Mouse (Mus musculus) adrenal gland, postnatal 14 days (tissue): ENCODE results near the gene Spa17. TPM values are rescaled to one million over a fixed set of nuclear protein-coding genes. Genes with fewer than 3 reads are reported as not detected.
A peak's percentile ranks its signal among the peaks of the same experiment; 100 is the strongest.

Experiments used
- DNase-seq: peaks from one replicate; pipeline ENCODE4 v3.0.0; 2021; ENCODE audit warnings: mixed read lengths
- long read RNA-seq, 2 experiments: library from polyadenylated mRNA; stranded (forward); transcript quantifications; one replicate each; pipeline ENCODE4 v2.0.0; 2021
- total RNA-seq: library from RNA; stranded (reverse); gene quantifications from 2 replicates; pipeline ENCODE4 v1.2.3, GENCODE M21; 2021

Gene Spa17
- 4.9 and 5.0 TPM in 2 replicates for total RNA-seq
- long read RNA-seq, experiment 1, partial matches to known transcripts, result 3 of 7 reads
- long read RNA-seq, experiment 1, other reads (novel, unspliced or antisense), result 0 of 7 reads
- long read RNA-seq, experiment 2, partial matches to known transcripts, result 2 of 5 reads
- long read RNA-seq, experiment 2, other reads (novel, unspliced or antisense), result 0 of 5 reads

DNA sequence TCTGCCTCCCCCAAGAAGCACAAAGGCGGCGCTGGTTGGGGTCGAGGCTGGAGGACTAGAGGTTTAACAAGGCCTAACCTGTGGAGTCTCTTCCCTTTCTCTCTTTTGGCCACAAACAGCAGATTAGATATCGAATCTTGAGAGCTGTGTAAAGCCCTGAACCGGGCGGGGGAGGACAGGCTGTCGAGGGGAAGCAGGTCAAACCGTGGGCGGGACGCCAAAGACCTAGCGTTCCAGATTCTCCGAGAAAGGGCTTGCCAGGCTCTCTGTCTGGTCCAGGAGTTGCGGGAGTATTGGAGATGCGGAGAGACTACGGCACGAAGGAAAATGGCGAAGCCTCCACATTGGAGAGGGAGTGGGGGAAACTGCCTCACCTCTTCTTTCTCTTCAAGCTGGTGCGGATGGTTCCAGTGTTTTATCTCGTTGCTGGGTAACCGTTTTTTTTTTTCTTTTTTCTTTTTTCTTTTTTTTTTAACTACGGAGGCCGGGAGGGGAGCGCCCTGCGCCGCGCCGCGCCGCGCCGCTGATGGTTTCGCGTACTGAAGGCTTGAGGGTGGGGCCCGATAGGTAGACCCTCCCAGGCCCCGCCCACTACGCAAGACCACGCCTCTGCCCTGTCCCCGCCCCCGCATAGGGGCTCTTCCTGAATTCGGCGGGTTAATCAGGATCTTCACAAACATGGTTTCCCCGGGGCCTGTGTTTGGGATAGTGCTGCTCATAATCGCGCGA, at the start of gene Spa17:
TSS of gene Spa17 (minus strand) at position 541 of the 729 bp plus-strand sequence.
- peak; percentile 94 for DNase-seq

DNA sequence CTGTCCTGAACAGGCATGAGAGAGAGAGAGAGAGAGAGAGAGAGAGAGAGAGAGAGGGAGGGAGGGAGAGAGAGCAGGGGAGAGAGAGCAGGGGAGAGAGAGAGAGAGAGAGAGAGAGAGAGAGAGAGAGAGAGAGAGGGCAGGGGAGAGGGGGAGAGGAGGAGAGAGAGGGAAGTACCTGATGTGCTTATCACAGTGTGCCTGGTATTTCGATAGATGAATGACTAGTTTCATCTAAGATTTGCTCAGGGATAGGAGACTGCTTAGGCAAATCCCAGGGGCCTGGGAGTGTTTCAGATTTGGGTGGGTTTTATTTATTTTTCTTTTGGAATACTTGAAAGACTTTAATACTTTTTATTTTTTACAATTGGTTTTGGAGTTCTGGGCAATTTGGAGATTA, 49.7 kb upstream of the Spa17 start:
- no peak for DNase-seq

- no peak for DNase-seq
Observed at GRCm38 (mm10) chr9:37659413-37659812, 45.9 kb upstream of the Spa17 start.

GRCm38 (mm10) chr9:37656931-37657481, 43.5 kb upstream of the Spa17 start, which contains the start of gene Tbrg1:
Gene Tbrg1 (minus strand): TSS chr9:37657312.
- peak; percentile 91 for DNase-seq

- peak; percentile 24 for DNase-seq
Observed at GRCm38 (mm10) chr9:37656439-37656881, 42.9 kb upstream of the Spa17 start.

DNA sequence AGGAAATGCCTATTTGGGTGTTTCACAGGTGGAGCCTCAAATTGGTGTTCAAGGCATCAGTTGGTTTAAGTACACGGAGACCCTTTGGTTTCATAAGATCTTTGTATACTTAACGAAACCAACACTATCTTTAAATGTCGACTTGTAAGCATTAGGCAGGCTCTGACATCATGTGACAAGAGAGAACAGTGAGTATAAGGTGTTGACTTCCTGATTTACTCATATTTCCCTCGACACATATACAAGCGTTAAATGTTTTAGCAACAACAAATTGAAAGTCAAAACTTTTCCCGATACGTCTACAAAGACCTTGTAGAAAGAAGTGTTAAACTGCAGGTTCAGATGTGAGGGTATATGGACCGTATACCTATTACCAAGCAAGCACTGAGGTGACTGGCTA, 42.4 kb upstream of the Spa17 start:
- no peak for DNase-seq

DNA sequence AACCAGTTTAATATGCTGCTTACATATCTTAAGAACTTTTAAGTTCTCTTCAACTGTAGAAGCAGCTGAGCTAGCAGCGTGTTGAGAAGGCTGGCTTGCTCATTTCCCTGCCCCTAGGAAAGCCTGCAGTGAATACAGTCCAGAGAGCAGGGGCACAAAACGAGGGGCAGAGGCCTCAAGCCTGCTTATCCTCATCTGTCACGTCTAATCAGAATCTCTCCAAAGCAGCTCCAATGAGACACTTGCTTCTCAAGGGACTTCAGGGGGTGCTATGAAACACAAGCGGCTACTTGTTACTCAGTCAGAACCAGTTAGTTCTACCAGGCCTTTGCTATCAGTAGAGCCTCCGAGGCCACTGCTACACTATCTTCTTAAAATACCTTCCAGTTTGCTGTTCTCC, 40.3 kb upstream of the Spa17 start:
- no peak for DNase-seq

- DNase-seq, result no peak
Observed at GRCm38 (mm10) chr9:37650639-37651038, 37.1 kb upstream of the Spa17 start.

GRCm38 (mm10) chr9:37646246-37646645, 32.7 kb upstream of the Spa17 start:
- DNase-seq, result peak; percentile 8

DNA sequence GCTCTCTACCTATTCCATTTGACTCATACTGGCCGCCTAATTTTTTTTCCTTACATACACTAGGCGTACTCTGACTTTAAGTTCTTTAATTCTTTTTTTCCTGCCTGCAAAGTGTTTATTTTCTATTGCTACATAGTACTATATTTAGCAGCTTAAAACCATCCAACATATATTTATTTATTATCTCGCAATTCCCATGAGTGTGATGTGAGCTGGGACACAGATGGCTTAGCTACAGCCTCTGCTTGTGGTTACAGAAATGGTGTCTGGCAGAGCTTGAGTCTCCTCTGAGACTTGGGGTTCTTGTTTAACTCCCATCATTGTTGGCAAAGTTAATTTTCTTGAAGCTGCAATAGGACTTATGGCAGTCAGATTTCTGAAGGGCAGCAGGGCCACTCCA, 25.2 kb upstream of the Spa17 start:
- no peak for DNase-seq

DNA sequence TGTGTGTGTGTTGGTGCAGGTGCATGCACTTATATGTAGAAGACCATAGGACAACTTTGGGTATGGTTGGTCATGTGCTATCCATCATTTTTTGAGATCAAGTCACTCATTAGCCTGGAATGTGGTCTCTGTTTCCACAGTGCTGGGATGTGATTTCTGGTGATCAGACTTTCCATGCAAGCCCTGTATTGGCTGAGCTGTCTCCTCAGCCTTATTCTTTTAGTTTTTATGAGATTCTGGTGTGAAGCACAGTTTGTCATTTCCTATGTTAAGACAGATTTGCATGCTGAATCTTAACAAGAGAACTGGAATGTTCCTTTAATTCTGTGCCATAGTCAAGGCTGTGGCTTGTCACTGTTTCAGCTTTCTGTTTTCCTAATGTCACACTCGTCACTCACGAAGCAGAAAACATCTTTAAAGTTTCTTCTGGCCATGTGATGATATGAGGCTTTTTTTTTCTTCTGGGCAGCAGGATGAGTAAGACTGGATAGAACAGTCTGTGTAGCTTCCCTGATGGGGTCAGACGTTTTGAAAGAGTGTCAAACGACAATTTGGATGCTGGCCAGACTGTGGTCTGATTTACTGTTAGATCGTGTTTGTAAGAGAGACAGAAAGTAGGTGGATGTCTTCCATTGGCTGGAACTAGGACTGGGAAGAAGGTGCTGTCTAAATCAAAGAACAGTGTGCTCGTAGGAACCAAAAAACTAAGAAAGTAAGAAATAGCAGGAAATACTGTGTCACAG, 23.4 kb upstream of the Spa17 start:
- DNase-seq, result peak; percentile 55

- peak; percentile 77 for DNase-seq
Observed at GRCm38 (mm10) chr9:37636335-37636734, 22.8 kb upstream of the Spa17 start.

GRCm38 (mm10) chr9:37634269-37634668, 20.7 kb upstream of the Spa17 start:
- no peak for DNase-seq

GRCm38 (mm10) chr9:37632305-37632704, 18.8 kb upstream of the Spa17 start:
- DNase-seq, result no peak

GRCm38 (mm10) chr9:37629941-37630340, 16.4 kb upstream of the Spa17 start:
- DNase-seq, result no peak

GRCm38 (mm10) chr9:37628581-37628980, 15.1 kb upstream of the Spa17 start:
- DNase-seq, result no peak

DNA sequence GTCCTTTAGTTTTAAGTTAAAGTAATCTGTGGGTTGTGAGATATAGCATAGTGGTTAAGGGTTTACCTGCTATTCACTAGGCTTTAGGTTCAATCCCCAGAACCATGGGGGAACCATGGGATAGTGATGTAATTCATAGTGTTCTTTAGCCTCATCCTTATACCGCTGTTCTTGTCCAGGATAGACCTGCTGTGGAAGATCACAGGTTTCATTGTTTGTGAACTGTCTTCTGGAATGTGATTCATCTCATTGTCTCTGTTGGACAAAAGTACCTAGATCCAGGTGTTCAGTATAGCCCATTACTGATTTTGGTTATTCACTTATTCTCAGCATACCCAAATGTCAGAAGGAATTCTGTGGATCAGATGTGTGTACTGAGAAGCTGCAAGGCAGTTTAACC, 13.7 kb upstream of the Spa17 start:
- no peak for DNase-seq

DNA sequence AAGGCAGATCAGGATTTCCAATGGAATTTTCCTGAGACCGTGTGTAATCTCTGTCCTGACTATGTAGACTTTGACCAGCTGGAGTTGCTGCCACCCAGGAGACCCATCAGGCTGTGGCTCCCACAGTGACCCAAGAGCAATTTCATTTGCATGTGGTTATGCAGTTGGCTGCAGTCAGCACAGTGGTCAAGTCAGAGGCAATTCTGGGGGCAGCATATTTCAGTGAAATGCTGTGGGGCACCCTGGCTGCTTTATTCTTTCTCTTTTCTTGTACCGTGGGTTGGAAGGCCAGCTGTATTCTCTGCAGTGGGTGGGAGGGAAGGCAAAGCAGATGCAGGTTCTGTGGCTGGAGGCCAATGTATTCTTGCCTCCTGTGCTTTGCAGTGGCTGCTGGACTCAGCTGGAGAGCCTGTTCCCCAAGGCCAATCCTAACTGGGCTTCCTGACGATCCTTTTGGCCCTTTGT, 12.6 kb upstream of the Spa17 start:
- peak; percentile 30 for DNase-seq

- peak; percentile 14 for DNase-seq
Observed at GRCm38 (mm10) chr9:37625641-37626040, 12.1 kb upstream of the Spa17 start.

GRCm38 (mm10) chr9:37625129-37625528, 11.6 kb upstream of the Spa17 start:
- DNase-seq, result no peak

DNA sequence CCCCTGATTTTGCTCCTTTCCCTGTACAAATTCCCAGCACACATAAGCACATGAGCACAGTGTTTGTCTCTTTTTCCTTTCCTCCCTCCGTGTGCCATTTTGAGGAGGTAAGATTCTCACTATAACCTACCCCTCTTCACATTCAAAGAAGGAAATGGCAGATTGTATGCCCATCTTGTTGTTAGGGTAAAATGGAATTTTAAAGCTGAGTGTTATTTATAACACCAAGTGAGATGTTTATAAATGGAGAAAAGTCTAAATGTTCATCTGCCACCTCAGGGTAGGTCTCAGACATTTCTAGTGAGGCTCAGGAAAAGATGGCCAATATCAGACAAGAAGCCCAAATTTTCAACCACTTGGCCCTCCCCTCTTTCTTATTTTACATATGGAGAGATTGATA, 11.0 kb upstream of the Spa17 start:
- no peak for DNase-seq

DNA sequence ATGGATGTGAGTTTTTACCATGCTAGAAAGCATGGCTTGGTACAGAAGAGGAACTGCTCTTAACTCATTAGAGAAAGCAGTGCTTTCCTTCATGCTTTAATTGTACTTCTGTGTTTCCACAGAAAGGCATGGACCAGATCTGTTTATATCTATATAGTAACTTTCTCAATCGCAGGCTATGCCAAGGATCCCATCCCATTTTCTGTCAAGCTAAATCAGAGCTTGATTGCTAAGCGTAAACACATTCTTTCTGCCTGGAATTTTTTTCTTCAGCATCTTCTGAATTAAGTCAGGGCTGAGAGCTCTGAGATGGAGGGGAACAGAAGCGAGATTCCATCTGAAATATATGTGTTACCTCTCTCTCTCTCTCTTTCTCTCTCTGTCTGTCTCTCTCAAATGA, 10.5 kb upstream of the Spa17 start:
- no peak for DNase-seq

DNA sequence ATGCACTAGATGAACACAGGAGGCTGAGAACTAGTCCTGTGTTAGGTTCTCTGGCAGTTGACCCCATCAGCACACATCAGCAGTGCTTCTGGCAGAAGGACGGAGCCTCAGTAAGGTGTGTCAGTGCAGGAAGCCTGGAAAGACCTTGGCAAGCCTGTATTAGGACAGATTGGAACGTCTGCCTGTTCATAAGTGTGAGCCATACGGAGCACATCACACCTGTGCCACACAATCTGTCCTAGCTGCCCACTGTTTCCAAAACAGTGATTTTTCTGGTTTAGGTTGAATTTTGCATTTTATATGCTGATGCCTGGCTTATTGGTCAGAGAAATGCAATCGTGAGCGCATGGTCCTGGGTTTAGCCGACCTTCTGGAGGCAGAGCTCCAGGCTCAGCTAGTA, 7.8 kb upstream of the Spa17 start:
- no peak for DNase-seq
